Mouse (Mus musculus): ENCODE data around the gene Tbc1d32. TPM values are rescaled to one million over a fixed set of nuclear protein-coding genes. Genes with fewer than 3 reads are reported as not detected.

Tbc1d32 gene
- total and polyA plus RNA-seq, 3 experiments = not detected

DNA sequence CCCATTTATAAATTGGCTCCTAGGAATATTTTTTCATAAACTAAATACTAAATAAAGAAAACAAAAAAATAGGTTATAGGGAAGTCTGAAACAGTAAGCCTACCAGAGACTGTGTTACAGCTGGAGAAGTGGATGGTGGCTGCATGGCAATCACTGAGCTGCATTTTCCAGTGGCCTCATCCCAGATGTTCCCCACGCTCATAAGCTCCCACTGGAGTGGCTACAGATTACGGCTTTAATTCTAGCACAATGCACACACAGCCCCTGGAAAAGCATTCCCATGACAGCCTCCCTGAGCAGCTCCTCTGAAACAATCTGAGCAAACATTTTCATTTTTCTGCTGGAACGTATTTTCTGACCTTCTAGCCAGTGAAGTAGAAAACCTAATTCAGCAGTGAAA is 29.8 kb downstream of the Tbc1d32 start:
- Histone ChIP-seq H3K9me3 (replicated peaks; ENCODE audit: insufficient read depth, low read length) (no peaks in the 10 kb centered on the region), H3K79me2 (ENCODE audit: control insufficient read depth, insufficient read depth, low read length, poor library complexity) (no peaks in the 10 kb centered on the region), H3K4me3 (ENCODE audit: control insufficient read depth in 1 of 2, insufficient read depth in 1 of 2, low read depth in 2 of 2, low read length in 2 of 2) (no peak overlapping the region), H3K9ac (ENCODE audit: control insufficient read depth, low read depth, low read length, poor library complexity, severe bottlenecking) (no peak overlapping the region), H3K27ac (ENCODE audit: control insufficient read depth, low read depth, low read length) (no peak overlapping the region), H3K4me1 (ENCODE audit: control insufficient read depth in 1 of 2, insufficient read depth in 2 of 2, low read length in 2 of 2) (no peaks in the 10 kb centered on the region), H3K27me3 (ENCODE audit: control insufficient read depth in 1 of 2, insufficient read depth in 2 of 2, low read length in 2 of 2) (no peaks in the 10 kb centered on the region), H3K36me3 (ENCODE audit: control insufficient read depth in 1 of 2, insufficient read depth in 2 of 2, low read length in 2 of 2) (no peaks in the 10 kb centered on the region)
- no peak for DNase-seq (ENCODE audit: low read depth, low spot score)
- no peak for TF ChIP-seq ZC3H11A (IDR thresholded peaks at IDR 0.05; ENCODE audit: low read depth, low read length)
- TF ChIP-seq BHLHE40 (IDR thresholded peaks at IDR 0.05; ENCODE audit: borderline replicate concordance, low read depth, low read length) = no peak
- no peak for TF ChIP-seq ETS1 (IDR thresholded peaks at IDR 0.05; ENCODE audit: low read depth, low read length)
- TF ChIP-seq RCOR1 (IDR thresholded peaks at IDR 0.05; ENCODE audit: low read depth, low read length) = no peak
- TF ChIP-seq UBTF (IDR thresholded peaks at IDR 0.05; ENCODE audit: borderline replicate concordance, insufficient read depth, low read depth, low read length) = no peak
- no peak for TF ChIP-seq MYB (IDR thresholded peaks at IDR 0.05; ENCODE audit: low read depth, low read length)
- TF ChIP-seq USF1 (IDR thresholded peaks at IDR 0.05; ENCODE audit: low read depth, low read length) = no peak
- TF ChIP-seq GATA1 (IDR thresholded peaks at IDR 0.05; ENCODE audit: low read depth, low read length) = no peak
- TF ChIP-seq ELF1 (IDR thresholded peaks at IDR 0.05; ENCODE audit: low read depth, low read length) = no peak
- TF ChIP-seq USF2 (IDR thresholded peaks at IDR 0.05; ENCODE audit: borderline replicate concordance in 1 of 2, insufficient read depth in 1 of 2, low read depth in 1 of 2, low read length in 2 of 2) = no peak
- TF ChIP-seq MAFK (IDR thresholded peaks at IDR 0.05; ENCODE audit: borderline replicate concordance, low read depth, low read length) = no peak
- no peak for TF ChIP-seq SIN3A (IDR thresholded peaks at IDR 0.05; ENCODE audit: low read length)
- TF ChIP-seq MYC (IDR thresholded peaks at IDR 0.05; ENCODE audit: low read depth, low read length) = no peak
- TF ChIP-seq NRF1 (IDR thresholded peaks at IDR 0.05; ENCODE audit: insufficient read depth, low read depth, low read length, poor library complexity, severe bottlenecking) = no peak
- TF ChIP-seq KAT2A (conservative IDR thresholded peaks at IDR 0.05; ENCODE audit: low read depth, low read length) = no peak
- no peak for TF ChIP-seq GABPA (IDR thresholded peaks at IDR 0.05; ENCODE audit: low read depth, low read length)
- no peak for TF ChIP-seq ZNF384 (IDR thresholded peaks at IDR 0.05; ENCODE audit: low read depth, low read length)
- no peak for TF ChIP-seq HCFC1 (IDR thresholded peaks at IDR 0.05; ENCODE audit: low read depth, low read length)
- TF ChIP-seq CHD1 (IDR thresholded peaks at IDR 0.05; ENCODE audit: low read depth, low read length) = no peak

DNA sequence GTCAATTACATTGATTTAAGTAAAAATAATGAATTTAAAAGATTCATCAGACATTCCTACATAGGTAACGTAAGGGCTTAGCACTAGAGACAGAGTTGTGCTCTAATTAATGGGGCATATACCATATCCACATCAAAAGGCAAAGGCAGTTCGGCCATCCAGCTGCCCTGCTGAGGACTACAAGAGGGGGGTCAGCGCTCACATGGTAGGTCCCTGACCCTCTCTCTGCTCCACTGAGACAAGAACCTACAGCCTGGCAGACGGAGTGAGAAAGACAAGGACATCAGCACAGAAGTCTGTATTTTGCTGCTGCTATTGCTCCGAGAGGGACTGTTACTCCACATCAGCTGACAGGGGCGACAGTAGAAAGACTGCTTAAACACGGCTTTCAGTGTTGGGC is 34.2 kb downstream of the Tbc1d32 start:
- Histone ChIP-seq H3K27ac (ENCODE audit: control insufficient read depth, low read depth, low read length) (no peak overlapping the region), H3K9ac (ENCODE audit: control insufficient read depth, low read depth, low read length, poor library complexity, severe bottlenecking) (no peak overlapping the region), H3K36me3 (ENCODE audit: control insufficient read depth in 1 of 2, insufficient read depth in 2 of 2, low read length in 2 of 2) (no peaks in the 10 kb centered on the region), H3K27me3 (ENCODE audit: control insufficient read depth in 1 of 2, insufficient read depth in 2 of 2, low read length in 2 of 2) (no peaks in the 10 kb centered on the region), H3K79me2 (ENCODE audit: control insufficient read depth, insufficient read depth, low read length, poor library complexity) (no peaks in the 10 kb centered on the region), H3K4me1 (ENCODE audit: control insufficient read depth in 1 of 2, insufficient read depth in 2 of 2, low read length in 2 of 2) (no peaks in the 10 kb centered on the region), H3K4me3 (ENCODE audit: control insufficient read depth in 1 of 2, insufficient read depth in 1 of 2, low read depth in 2 of 2, low read length in 2 of 2) (no peak overlapping the region), H3K9me3 (replicated peaks; ENCODE audit: insufficient read depth, low read length) (no peaks in the 10 kb centered on the region)
- no peak for DNase-seq (ENCODE audit: low read depth, low spot score)
- TF ChIP-seq SIN3A (IDR thresholded peaks at IDR 0.05; ENCODE audit: low read length) = no peak
- TF ChIP-seq POLR2AphosphoS5 (IDR thresholded peaks at IDR 0.05; ENCODE audit: borderline replicate concordance, low read depth, low read length) = no peak
- TF ChIP-seq USF1 (IDR thresholded peaks at IDR 0.05; ENCODE audit: low read depth, low read length) = no peak
- TF ChIP-seq CHD2 (IDR thresholded peaks at IDR 0.05; ENCODE audit: low read length) = no peak
- no peak for TF ChIP-seq ELF1 (IDR thresholded peaks at IDR 0.05; ENCODE audit: low read depth, low read length)

Measured in MEL (cell line).